Mouse (Mus musculus) ES-Bruce4 (cell line): ENCODE measurements around the gene Tex14. TPM values are rescaled to one million over a fixed set of nuclear protein-coding genes. Genes with fewer than 3 reads are reported as not detected.

Experiments
- H3K27ac ChIP-seq: 2 replicates; pipeline ENCODE4 v1.5.1; 2012; ENCODE audit warnings: low read length, inconsistent platforms; ENCODE audit not compliant: insufficient read depth
- H3K27me3 ChIP-seq: 2 replicates; pipeline ENCODE4 v1.6.1; 2012; ENCODE audit warnings: mild to moderate bottlenecking, low read length, inconsistent platforms; ENCODE audit not compliant: control insufficient read depth, poor library complexity, insufficient read depth, severe bottlenecking
- H3K36me3 ChIP-seq: 2 replicates; pipeline ENCODE4 v1.6.1; 2012; ENCODE audit warnings: inconsistent platforms, mild to moderate bottlenecking, low read length, moderate library complexity; ENCODE audit not compliant: control insufficient read depth, poor library complexity, insufficient read depth, severe bottlenecking
- H3K4me1 ChIP-seq: one replicate; pipeline ENCODE4 v1.8.1; 2011; ENCODE audit warnings: low read length; ENCODE audit not compliant: control insufficient read depth, insufficient read depth
- H3K4me3 ChIP-seq: 2 replicates; pipeline ENCODE4 v1.5.1; 2011; ENCODE audit warnings: low read depth, mild to moderate bottlenecking, low read length
- H3K9ac ChIP-seq: 2 replicates; pipeline ENCODE4 v1.6.1; 2012; ENCODE audit warnings: low read depth, mild to moderate bottlenecking, inconsistent platforms; ENCODE audit not compliant: poor library complexity, severe bottlenecking
- H3K9me3 ChIP-seq: replicated peaks from 2 replicates; pipeline ENCODE4 v1.6.1; 2012; ENCODE audit warnings: mild to moderate bottlenecking, low read length, inconsistent platforms; ENCODE audit not compliant: control insufficient read depth, poor library complexity, insufficient read depth, severe bottlenecking
- CTCF ChIP-seq: IDR thresholded peaks from one replicate; pipeline ENCODE4 v1.8.1; 2011; ENCODE audit warnings: low read depth, low read length
- EP300 ChIP-seq: IDR thresholded peaks from 2 replicates; pipeline ENCODE4 v1.6.1; 2011; ENCODE audit warnings: low read depth, low read length; ENCODE audit not compliant: insufficient read depth
- POLR2A ChIP-seq: IDR thresholded peaks from one replicate; pipeline ENCODE4 v1.8.1; 2011; ENCODE audit warnings: low read length; ENCODE audit not compliant: insufficient read depth
- polyA plus RNA-seq: library from polyadenylated mRNA; stranded (reverse); fragments of >200 nt; gene quantifications from 2 replicates; pipeline ENCODE4 v1.2.4, GENCODE M21; 2011; ENCODE audit warnings: low read depth; ENCODE audit not compliant: missing spikeins, insufficient read depth, insufficient read length

Gene Tex14
- polyA plus RNA-seq, 1 experiment = 15.9 TPM

DNA sequence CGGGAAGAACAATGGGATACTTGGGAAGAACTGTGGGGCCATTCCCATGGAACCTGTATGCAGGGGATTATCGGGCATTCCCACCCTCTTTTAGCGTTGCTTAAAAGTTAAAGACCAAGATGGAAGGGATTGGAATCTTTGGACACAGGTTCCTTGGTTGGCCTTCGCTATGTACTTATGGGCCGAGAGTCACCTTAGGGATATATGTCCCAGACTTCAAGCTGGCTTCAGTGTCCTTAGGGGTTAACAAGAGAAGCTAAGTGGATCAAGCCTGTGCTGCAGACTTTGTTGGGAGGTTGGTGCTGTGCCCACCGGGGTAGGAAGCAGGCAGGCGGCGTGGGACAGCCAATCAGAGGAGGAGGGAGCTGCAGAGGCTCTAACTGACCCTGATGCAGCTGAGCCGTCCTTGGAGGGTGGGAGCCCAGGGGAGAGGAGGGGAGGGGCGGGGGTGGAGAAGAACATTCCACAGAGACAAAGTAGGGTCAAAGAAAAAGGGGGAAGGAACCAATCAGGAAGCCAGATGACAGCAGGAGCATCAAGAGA is 175.7 kb downstream of the Tex14 start:
- Histone ChIP-seq H3K9ac (no peak overlapping the region), H3K4me3 (no peak overlapping the region), H3K9me3 (no peaks in the 10 kb centered on the region), H3K27me3 (no peaks in the 10 kb centered on the region), H3K36me3 (no peaks in the 10 kb centered on the region), H3K4me1 (peaks cover 3% of the 10 kb centered on the region), H3K27ac (no peak overlapping the region)
- no peak for TF ChIP-seq EP300

DNA sequence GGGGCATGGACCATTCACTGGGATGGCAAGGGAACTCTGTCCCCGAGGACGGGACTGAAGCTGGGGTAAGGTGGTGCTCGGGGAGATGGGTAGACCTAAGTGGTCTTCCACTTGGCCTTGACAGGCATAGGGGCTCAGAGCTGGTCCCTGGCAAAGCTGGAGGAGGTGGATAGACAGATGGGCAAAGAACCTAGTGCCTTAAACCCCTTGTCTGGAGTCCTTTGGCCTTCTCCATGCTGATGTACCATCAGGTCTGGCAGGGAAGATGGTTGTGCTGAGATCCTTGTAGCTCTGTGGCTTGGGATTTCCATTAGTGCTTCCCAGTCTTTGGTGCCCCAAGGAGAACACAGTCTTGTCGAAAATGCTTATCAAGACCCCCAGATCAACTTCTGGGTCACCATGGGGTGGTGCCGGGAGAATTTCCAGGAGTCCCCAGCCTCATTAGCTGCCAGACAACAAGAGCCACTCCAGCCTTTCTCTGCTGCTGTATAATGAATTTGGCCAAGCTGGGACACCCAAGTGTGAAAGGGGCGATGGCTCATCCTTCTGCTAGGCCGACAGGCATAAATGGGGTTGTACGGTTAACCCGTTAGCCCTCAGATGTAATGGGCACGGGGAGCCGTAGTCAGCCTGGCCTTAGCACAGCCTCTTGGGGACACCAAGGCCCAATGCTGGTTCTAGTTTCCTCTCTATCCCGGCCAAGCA is 176.4 kb downstream of the Tex14 start:
- Histone ChIP-seq H3K27me3 (no peaks in the 10 kb centered on the region), H3K27ac (no peak overlapping the region), H3K4me1 (peaks cover 3% of the 10 kb centered on the region), H3K9ac (no peak overlapping the region), H3K36me3 (no peaks in the 10 kb centered on the region), H3K4me3 (no peak overlapping the region), H3K9me3 (no peaks in the 10 kb centered on the region)
- TF ChIP-seq EP300 = no peak
- no peak for TF ChIP-seq POLR2A
- TF ChIP-seq CTCF = no peak

DNA sequence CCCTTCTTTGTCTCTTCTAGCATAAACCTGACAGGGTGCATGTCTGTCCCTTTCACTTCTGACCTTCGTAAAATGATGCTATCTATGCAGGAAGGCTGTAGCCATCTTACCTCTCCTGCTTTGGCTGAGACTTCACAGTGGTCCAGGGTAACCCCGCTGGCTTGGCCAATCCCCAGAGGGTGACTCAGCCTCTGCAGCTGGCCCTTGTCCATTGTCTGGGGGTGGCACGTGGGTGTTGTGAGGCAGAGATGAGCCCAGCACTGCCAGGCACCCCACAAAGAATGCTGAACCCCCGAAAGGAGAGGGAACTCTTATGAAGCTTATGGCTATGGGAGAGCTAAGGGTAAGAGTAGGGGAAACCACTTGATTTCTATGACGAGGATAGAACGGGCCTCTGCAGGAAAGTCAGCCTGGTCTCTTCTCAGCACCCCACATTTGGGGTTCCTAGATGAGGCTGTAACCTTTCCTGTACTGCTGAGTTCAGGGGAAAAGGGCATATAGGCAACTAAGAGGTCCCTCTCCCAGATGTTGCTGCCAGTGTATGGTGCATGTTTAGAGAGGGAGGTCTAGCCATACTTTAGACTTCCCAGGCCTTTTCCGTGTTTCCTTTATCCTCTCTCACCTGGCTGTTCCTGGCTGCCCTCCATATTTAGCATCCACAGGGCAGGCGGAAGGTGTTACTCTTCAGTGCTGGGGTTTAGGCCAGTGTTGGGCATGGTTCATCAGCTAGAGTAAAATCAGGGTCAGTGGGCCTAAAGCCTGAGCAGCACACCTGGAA is 177.3 kb downstream of the Tex14 start:
- H3K9me3 ChIP-seq = no peaks in the 10 kb centered on the region
- H3K27ac ChIP-seq = no peak overlapping the region
- H3K4me3 ChIP-seq = no peak overlapping the region
- H3K9ac ChIP-seq = no peak overlapping the region
- no peaks in the 10 kb centered on the region for H3K27me3 ChIP-seq
- TF ChIP-seq EP300 = no peak
- no peak for TF ChIP-seq CTCF
- no peak for TF ChIP-seq POLR2A
- no peaks in the 10 kb centered on the region for H3K36me3 ChIP-seq
- peaks cover 3% of the 10 kb centered on the region for H3K4me1 ChIP-seq

DNA sequence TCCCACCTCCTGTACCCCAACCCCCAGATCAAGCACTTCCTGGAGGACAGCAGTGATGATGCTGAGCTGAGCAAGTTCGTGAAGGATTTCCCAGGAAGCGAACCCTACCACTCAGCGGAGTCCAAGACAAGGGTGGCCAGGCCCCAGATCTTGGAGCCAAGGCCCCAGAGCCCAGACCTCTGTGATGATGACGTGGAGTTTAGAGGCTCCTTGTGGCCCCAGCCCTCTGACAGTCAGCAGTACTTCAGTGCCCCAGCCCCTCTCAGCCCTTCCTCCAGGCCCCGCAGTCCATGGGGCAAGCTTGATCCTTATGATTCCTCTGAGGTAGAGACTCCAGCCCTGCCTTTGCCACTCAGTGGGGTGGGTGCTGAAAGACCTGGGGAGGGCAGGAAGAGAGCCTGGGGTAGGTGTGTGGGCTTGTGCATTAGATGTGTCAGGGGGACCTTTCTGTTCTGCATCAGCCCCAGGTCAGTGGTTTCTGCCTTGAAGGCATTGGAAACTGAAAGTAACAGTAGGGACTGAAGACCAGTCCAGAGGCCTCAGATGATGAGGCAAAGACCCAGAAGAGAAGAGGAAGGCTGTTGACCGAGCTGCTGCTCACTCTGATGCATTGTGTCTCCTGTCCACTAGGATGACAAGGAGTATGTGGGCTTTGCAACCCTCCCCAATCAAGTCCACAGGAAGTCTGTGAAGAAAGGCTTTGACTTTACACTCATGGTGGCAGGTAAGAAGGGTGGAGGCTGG is 178.6 kb downstream of the Tex14 start:
- Histone ChIP-seq H3K4me1 (no peaks in the 10 kb centered on the region), H3K27me3 (no peaks in the 10 kb centered on the region), H3K9me3 (no peaks in the 10 kb centered on the region), H3K4me3 (no peak overlapping the region), H3K9ac (no peak overlapping the region), H3K36me3 (no peaks in the 10 kb centered on the region), H3K27ac (no peak overlapping the region)
- TF ChIP-seq CTCF = no peak
- TF ChIP-seq EP300 = no peak
- no peak for TF ChIP-seq POLR2A

DNA sequence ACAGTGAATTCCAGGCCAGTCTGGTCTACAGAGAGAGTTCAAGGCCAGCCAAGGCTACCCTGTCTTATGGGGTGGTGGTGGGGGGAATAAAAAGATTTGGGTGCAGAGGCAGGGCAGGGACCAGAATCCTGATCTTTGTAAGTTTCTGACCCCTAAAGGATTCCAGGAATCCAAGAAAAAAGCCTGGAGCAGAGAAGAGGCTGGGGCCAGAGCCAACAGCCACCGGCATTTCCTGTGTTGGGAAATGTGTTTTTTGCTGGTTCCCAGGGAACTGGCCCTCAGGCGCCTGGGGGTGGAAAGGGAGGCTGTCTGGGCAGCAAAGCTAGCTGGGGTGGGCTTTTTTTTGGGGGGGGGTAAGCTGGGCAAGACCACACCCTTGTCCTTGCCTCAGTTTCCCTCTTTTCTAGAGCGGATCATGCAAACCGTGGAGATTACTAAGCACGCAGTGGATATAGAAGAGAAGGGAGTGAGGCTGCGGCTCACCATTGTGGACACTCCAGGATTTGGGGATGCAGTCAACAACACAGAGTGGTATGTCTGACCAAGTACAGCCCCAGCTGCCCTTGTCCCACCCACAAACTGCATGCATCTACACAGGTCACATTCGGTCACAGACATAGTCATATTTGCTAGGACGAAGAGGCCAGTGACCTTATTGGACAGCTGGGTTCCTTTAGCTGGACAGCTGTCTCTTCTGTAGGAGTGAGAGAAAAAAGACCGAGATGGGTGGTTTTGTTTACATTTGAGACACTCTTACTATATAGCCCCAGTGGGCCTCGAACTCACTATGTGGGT is 180.0 kb downstream of the Tex14 start:
- H3K9me3 ChIP-seq = no peaks in the 10 kb centered on the region
- no peak overlapping the region for H3K27ac ChIP-seq
- no peaks in the 10 kb centered on the region for H3K4me1 ChIP-seq
- no peak overlapping the region for H3K4me3 ChIP-seq
- TF ChIP-seq CTCF (no peak), POLR2A (no peak), EP300 (no peak)
- H3K36me3 ChIP-seq = no peaks in the 10 kb centered on the region
- H3K27me3 ChIP-seq = no peaks in the 10 kb centered on the region
- no peak overlapping the region for H3K9ac ChIP-seq
